Mouse (Mus musculus) layer of hippocampus, adult 9-11 months (tissue): ENCODE measurements around the gene Gm20498.

Experiments
- DNase-seq: peaks from one replicate; pipeline ENCODE4 v3.0.0; 2022

Gene Gm20498

GRCm38 (mm10) chr12:81331937-81332874 lies 200.5 kb downstream of the Gm20498 start:
- DNase-seq: peak; percentile 61

- DNase-seq: no peak
Observed at GRCm38 (mm10) chr12:81331046-81331638, 201.6 kb downstream of the Gm20498 start.

- DNase-seq: no peak
Observed at GRCm38 (mm10) chr12:81324991-81325390, 207.7 kb downstream of the Gm20498 start.

GRCm38 (mm10) chr12:81324116-81324515 lies 208.6 kb downstream of the Gm20498 start:
- DNase-seq: peak; percentile 42

GRCm38 (mm10) chr12:81321021-81321420 lies 211.7 kb downstream of the Gm20498 start:
- no peak for DNase-seq

GRCm38 (mm10) chr12:81317811-81318210 lies 214.9 kb downstream of the Gm20498 start:
- DNase-seq: no peak

- no peak for DNase-seq
Observed at GRCm38 (mm10) chr12:81315953-81316352, 216.8 kb downstream of the Gm20498 start.
